Mouse (Mus musculus) megakaryocyte, adult 5-6 weeks (primary cell): ENCODE results near the gene Sec14l2. TPM values are rescaled to one million over a fixed set of nuclear protein-coding genes. Genes with fewer than 3 reads are reported as not detected.
"Not testable (repeated sequence)": the region's sequence is repeated elsewhere in the genome, so short reads cannot be mapped to it uniquely, and the experiment has no call there.

Experiments used
- ATAC-seq: 2 replicates; pipeline ENCODE4 v1.8.0; 2016; ENCODE audit warnings: mild to moderate bottlenecking, inconsistent platforms; ENCODE audit not compliant: poor library complexity, severe bottlenecking
- total RNA-seq, 2 experiments: library from RNA; stranded (forward) in 1 of 2; stranded (reverse) in 1 of 2; fragments of 153-499, 151-499 nt in 1 of 2; fragments of 221-1000, 200-1000 nt in 1 of 2; gene quantifications; 2 replicates each; pipeline versions ENCODE4 v1.2.3 to v1.2.4; 2015 to 2017

The Sec14l2 gene
- total RNA-seq, 2 experiments from 2014 or later: 0.27 to 0.81 TPM

DNA sequence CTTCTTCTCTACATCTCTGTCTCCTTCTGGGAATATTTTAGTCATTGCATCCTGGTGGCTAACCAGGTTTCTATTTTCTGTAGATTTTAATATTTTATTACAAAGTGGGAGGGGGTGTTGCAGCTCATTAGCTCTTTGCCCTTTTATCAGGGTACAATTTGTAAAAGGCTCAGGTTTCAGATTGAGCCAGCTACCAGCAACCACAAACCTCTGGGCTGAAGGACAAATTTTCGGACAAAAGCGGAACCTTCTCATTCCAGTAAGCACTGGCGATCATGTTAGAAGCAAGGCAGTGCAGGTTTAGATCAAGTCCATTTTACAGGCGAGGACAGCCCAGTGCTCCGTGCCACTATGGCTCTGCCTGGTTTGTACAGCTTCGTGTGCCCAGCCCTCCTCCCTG is 11.2 kb upstream of the Sec14l2 start:
- no peak for ATAC-seq

GRCm38 (mm10) chr11:4133450-4133849 is 10.2 kb upstream of the Sec14l2 start:
- no peak for ATAC-seq

DNA sequence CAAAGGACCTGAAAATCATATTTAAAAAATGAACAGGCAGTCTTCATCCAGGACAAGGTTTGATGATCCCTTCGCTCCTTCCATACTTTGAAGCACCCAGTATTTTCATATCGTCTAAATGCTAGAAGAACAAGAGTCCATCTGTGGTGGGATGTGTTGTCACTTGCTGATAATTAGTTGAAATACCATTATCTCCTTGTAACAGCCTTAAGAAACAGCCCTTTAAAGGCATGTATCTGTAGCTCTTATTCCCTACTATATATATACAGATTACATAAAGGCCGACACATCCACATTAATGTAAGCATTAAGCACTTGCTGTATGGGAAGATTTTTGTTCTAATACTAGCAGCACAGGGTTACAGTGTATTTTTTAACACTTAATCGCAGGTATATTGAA is 5.2 kb upstream of the Sec14l2 start:
- ATAC-seq: not testable (repeated sequence)

DNA sequence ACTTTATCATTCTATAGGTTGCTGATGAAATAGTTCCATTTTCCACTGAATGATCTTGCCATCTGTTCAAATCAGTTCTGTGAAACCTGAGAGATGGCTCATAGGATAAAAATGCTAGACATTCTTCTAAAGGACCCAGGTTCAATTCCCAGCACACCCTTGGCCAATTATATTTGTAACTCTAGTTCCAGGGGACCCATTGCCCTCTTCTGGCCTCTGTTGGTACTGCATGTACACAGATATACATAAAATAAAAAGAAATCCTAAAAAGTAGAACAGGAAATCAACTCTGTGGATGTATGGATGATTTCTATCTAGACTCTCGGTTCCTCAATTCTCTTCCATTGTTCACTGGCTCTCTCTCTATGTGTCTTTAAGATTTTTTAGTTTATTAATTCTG is 3.8 kb upstream of the Sec14l2 start:
- ATAC-seq: no peak

DNA sequence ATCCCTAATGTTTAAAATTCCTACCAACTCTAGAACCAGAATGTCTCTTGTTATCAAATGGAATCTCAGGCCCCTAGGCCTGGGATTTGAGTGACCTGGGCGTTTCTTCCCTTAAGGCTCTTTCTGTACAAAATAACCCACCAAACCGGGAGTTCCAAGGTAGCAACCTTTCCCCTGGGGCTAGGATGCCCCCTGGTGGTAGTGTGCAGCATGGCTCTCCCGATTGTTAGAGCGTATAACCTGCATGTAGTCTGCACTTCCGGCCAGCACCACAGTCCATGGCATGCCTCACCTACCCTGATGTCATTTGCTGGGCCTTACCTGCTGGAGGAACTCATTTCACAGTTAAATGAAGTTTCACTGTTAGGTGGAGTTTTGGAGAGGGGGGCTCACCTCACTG is 707 bp upstream of the Sec14l2 start:
- peak; percentile 53 for ATAC-seq

DNA sequence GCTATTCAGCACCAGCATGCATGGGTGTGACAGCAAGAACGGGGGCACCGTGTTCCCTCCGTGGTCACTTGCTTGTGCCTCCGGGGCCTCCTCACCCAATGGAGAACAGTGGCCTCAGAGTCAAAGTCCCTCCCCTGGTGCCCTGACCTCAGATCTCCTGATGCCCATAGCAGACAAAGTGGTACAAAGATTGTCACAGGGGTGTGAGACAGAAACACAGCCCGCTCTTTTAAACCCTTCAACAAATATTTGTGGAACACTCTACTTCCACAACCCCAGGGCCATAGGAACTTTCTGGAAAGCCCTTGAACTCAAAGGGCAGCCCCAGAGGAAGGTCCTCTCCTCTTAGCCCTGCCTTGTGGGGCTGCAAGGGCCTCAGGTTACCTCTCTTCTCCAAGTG is 989 bp downstream of the Sec14l2 start:
- no peak for ATAC-seq

- ATAC-seq: no peak
Observed at GRCm38 (mm10) chr11:4121691-4122090, 1.5 kb downstream of the Sec14l2 start.

- no peak for ATAC-seq
Observed at GRCm38 (mm10) chr11:4119635-4120034, 3.6 kb downstream of the Sec14l2 start.

GRCm38 (mm10) chr11:4118081-4118921 is 4.9 kb downstream of the Sec14l2 start:
- no peak for ATAC-seq

DNA sequence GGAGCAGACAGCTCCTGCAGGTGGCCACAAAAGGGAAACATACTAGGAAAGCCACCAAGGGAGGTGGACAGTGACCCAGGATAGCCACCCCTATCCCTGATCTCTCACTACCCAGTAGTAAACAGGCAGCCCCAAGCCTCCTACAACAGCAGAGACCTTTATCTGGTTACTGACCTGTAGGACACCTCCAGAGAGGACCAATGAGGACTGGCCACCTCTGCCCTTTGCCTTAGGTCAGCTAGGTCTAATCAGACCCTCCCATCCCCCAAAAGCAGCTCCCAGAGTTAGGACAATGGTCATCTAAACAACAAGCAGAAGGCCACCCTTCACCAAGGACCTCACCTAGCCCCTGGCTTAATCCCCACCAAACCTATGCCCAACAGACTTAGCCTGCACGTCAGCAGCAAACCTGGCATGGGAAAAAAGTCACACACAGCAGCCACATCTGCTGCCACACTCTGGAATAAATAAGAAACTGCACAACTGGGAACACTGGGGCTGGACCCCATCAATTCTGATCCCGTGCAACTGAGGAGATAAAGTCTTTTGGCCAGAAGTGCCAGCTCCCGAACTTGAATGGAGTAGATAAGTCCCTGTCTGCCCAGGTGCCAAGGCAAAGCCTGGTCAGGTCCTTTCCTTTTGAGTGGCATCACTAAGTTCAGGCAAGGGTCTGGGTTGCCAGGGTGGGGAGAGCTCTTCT is 5.7 kb downstream of the Sec14l2 start:
- ATAC-seq: 0 out of 2 replicates have a peak, but pooled peaks have one; percentile 24

GRCm38 (mm10) chr11:4116458-4117141 is 6.6 kb downstream of the Sec14l2 start:
- ATAC-seq: peak; percentile 20; the same call in 1 of the 2 replicates

GRCm38 (mm10) chr11:4115407-4115806 is 7.8 kb downstream of the Sec14l2 start:
- no peak for ATAC-seq

DNA sequence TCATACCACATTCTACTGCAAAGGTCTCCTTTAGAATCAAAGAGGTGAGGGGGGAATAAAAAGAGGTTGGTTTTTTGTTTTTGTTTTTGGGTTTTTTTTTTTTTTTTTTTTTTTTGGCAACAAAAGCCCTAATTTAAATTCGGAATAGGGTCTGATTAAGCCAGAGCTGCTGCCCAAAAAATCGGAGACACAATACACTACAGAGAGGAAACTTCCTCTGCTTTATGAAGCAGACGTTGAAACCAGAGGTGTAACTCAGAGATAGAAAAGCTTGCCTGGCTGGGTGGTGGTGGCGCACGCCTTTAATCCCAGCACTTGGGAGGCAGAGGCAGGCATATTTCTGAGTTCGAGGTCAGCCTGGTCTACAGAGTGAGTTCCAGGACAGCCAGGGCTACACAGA is 8.7 kb downstream of the Sec14l2 start:
- ATAC-seq: not testable (repeated sequence)

DNA sequence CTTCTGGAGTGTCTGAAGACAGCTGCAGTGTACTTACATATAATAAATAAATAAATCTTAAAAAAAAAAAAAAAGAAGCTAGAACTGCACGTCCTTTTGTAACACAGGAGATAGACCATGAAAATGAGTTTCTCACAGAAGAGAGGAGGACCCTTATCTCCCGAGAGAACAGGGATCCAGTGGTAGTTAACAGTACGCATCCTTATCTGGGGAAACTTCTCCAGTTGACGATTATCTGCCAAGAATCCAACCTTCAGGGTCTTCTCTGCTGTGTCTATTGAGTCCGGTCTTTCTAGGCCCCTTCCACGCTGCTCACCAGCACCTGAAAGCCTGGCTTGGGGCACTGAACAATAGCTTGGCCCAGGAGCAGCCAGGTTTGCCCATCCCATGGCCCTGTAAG is 9.2 kb downstream of the Sec14l2 start:
- ATAC-seq: no peak

DNA sequence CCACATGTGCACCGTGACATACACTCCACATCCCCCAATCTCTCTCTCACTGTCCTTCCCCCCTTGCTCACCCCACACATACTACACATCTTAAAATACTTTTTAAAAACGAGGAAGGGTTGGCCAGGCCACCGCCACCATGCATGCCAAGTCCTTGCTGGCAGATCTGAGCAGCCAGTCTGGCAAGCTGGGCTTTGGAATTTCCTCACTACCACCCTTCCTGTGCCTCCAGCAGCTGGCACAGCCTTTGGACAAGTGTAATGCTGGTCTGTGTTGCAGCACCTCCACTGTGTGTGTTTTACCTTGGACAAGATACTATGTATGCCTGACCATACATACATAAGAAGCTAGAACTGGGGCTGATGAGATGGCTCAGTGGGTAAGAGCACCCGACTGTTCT is 9.7 kb downstream of the Sec14l2 start:
- no peak for ATAC-seq

GRCm38 (mm10) chr11:4112861-4113260 is 10.4 kb downstream of the Sec14l2 start:
- no peak for ATAC-seq

DNA sequence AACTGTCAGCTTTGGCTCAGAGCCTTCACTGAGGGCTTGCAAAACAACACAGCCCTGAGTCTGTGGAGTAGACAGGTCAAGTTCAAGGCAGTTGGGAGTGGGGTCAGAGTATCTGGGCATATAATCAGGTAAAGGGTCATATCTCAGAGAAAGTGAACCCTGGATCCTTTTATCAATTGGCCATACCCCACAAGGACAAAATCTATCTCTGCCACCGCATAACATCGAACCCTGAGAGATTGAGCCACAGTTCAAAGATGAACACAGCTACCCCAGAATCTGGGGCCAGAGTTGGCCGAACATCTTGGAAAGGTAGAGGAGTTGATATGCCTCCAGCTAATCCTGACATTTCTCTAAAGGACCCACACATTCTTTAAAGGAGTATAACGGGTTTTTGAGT is 11.2 kb downstream of the Sec14l2 start:
- ATAC-seq: no peak

DNA sequence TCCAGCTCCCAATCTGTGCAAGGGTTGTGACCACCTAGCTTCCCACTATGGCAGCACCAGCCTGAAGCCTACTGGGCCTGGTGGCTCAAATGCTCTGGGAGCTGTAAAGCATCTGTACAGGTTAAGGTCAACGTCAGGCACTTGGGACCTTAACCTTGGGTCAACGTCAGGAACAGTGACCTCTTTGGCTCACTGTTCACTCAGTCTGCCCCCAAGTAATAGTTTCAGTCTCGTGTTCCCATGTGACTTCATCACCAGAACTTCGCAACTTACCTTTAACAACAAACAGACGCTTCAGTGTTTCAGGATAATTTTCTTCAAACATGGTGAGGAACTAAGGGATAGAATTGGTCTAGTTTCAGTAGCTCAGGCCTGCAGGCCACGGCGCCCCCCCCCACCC is 14.5 kb downstream of the Sec14l2 start:
- ATAC-seq: no peak

DNA sequence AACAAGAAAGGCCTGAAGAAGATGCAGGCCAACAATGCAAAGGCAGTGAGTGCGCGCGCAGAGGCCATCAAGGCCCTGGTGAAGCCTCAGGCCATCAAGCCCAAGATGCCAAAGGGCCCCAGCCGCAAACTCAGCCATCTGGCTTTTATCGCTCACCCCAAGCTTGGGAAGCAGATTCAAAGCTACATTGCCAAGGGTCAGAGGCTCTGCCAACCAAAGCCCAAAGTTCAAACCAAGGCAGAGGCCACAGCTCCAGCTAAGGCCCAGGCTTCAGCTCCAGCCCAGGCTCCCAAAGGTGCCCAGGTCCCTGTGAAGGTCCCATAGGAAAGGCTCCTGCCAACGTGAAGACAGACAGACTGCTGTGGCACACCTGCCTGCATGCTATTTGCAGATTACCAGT is 15.3 kb downstream of the Sec14l2 start:
- ATAC-seq: not testable (repeated sequence)

DNA sequence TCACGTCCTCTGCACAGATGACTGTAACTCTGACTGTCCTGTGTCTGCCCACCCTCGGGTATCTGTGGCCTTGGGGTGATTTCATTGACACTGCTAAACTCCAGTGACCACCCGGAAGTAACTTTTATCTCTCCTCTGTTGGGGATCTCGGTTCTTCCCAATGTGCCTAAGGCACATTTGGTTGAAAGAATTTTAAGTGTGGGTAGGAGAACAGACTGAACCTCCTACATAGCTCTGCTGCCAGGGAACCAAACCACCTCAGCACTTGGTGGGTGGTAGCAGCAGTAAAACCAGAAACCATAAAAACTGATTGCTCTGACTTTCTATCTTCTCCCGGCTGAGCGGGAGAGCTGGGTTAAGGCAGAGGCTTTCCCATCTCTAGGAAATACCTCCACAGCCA is 17.8 kb downstream of the Sec14l2 start:
- no peak for ATAC-seq

DNA sequence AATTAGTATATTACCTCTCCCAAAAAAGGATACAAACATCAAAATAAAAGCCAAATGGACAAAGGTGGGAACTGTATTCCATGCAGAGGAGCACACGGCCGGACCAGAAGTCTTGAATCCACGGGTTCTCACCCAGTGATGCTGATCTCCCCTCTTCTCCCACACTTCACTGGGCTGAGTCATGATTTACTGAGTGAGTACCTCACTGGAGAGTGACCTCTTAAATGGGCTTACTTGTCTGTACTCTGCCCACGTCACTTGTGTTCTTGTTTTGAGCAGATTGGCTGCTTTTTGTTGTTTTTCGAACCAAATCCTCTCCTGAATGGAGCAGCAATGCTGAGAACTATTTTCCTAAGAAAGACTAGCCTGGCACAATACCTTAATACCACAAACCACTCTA is 18.2 kb downstream of the Sec14l2 start:
- ATAC-seq: no peak

DNA sequence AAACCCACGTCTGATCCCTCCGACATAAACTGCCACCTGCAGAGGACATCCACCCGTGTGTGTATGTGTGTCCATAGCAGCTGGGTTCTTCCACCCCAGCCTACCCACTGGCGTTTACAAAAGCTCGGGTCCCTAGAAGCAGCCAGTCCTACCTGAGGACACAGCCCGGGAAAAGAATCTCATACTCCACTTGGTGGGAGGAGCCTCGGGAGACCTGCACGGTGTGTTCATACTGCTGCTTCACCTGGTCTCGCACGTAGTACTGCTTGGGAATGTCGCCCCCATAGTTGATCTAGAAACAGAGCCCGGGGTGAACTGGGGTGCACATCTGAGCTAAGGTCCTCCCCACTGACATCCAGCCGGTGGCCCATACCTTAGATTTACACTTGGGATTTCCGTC is 19.7 kb downstream of the Sec14l2 start:
- no peak for ATAC-seq
